Mouse (Mus musculus) lung, embryonic 14.5 days (tissue): Measurements from ENCODE around the gene Hook2. TPM values are rescaled to one million over a fixed set of nuclear protein-coding genes. Genes with fewer than 3 reads are reported as not detected.

Experiments used
- ATAC-seq: fragments of 200-750 bp; cut with Nextera tagmentation; 2 replicates; pipeline ENCODE4 v1.8.0; 2017; ENCODE audit warnings: mild to moderate bottlenecking, moderate TSS enrichment, moderate library complexity; ENCODE audit not compliant: insufficient read depth
- DNase-seq: peaks from one replicate; pipeline ENCODE4 v3.0.0-alpha.2; 2015
- H3K27ac ChIP-seq: fragments of 300-500 bp; sonication (generic); 2 replicates; pipeline ENCODE4 v1.5.1; 2014; ENCODE audit warnings: low read depth, mild to moderate bottlenecking, moderate library complexity
- H3K27me3 ChIP-seq: fragments of 300-500 bp; sonication (generic); 2 replicates; pipeline ENCODE4 v1.6.1; 2014; ENCODE audit warnings: low read length, control low read depth; ENCODE audit not compliant: insufficient read depth
- H3K36me3 ChIP-seq: fragments of 300-500 bp; sonication (generic); 2 replicates; pipeline ENCODE4 v1.6.1; 2014; ENCODE audit warnings: control low read depth; ENCODE audit not compliant: insufficient read depth
- H3K4me1 ChIP-seq: fragments of 300-500 bp; sonication (generic); 2 replicates; pipeline ENCODE4 v1.6.1; 2014; ENCODE audit warnings: antibody characterized with exemption, control low read depth; ENCODE audit not compliant: insufficient read depth
- H3K4me2 ChIP-seq: fragments of 300-500 bp; sonication (generic); 2 replicates; pipeline ENCODE4 v1.6.1; 2014; ENCODE audit warnings: mild to moderate bottlenecking
- H3K4me3 ChIP-seq: fragments of 300-500 bp; sonication (generic); 2 replicates; pipeline ENCODE4 v1.5.1; 2014; ENCODE audit warnings: low read depth, low read length
- H3K9ac ChIP-seq: fragments of 300-500 bp; sonication (generic); 2 replicates; pipeline ENCODE4 v1.6.1; 2014
- H3K9me3 ChIP-seq: fragments of 300-500 bp; sonication (generic); 2 replicates; pipeline ENCODE4 v1.6.1; 2016; ENCODE audit warnings: low read depth, low read length, control low read depth
- CTCF ChIP-seq: IDR thresholded peaks from 2 replicates; pipeline ENCODE4 v1.5.1; 2016; ENCODE audit warnings: antibody characterized with exemption, low read depth
- WGBS: fragments of 180-500 bp; shearing (Covaris S2); extraction: QIAGEN DNeasy Blood & Tissue Kit; methylation state at CpG from one replicate; pipeline ENCODE4 v1.1.7; 2014; 5-methylcytosine and 5-hydroxymethylcytosine counted together
- polyA plus RNA-seq: library from polyadenylated mRNA; unstranded; fragments of >200 nt; fragmentation: Nextera tagmentation; extraction: Ambion mirVana; gene quantifications from 2 replicates; pipeline ENCODE4 v1.2.1, GENCODE M21; 2014

Gene Hook2
- polyA plus RNA-seq, 1 experiment from 2014 or later = 18.0 TPM

GRCm38 (mm10) chr8:85029271-85029670 is 38.9 kb downstream of the Hook2 start:
- H3K9ac ChIP-seq = no peak overlapping the region
- peaks cover 18% of the 10 kb centered on the region for H3K4me1 ChIP-seq
- peak overlapping the region; percentile 100; the same call in 1 of the 2 replicates for H3K4me3 ChIP-seq
- DNase-seq (no peak), ATAC-seq (no peak)
- WGBS = 78% methylated on average over 14 of the region's 14 CpGs
- peaks cover 48% of the 10 kb centered on the region for H3K36me3 ChIP-seq
- H3K9me3 ChIP-seq = no peaks in the 10 kb centered on the region
- no peak for TF ChIP-seq CTCF
- peak overlapping the region; percentile 70; the same call in 1 of the 2 replicates for H3K4me2 ChIP-seq
- H3K27ac ChIP-seq = no peak overlapping the region
- no peaks in the 10 kb centered on the region for H3K27me3 ChIP-seq

- WGBS = 78% methylated on average over 4 of the region's 4 CpGs
- no peak overlapping the region for H3K4me2 ChIP-seq
- H3K36me3 ChIP-seq = peaks cover 48% of the 10 kb centered on the region
- H3K9ac ChIP-seq = no peak overlapping the region
- peaks cover 20% of the 10 kb centered on the region for H3K4me1 ChIP-seq
- no peak for TF ChIP-seq CTCF
- H3K9me3 ChIP-seq = no peaks in the 10 kb centered on the region
- no peak overlapping the region for H3K4me3 ChIP-seq
- H3K27ac ChIP-seq = no peak overlapping the region
- no peak for DNase-seq
- no peak for ATAC-seq
- no peaks in the 10 kb centered on the region for H3K27me3 ChIP-seq
These were observed 42.4 kb downstream of the Hook2 start for GRCm38 (mm10) chr8:85032622-85033311.

GRCm38 (mm10) chr8:85033867-85034266 is 43.5 kb downstream of the Hook2 start:
- Histone ChIP-seq H3K27me3 (no peaks in the 10 kb centered on the region), H3K4me3 (no peak overlapping the region), H3K4me2 (no peak overlapping the region; the same call in 1 of the 2 replicates), H3K9me3 (no peaks in the 10 kb centered on the region), H3K27ac (no peak overlapping the region), H3K36me3 (peaks cover 47% of the 10 kb centered on the region), H3K9ac (no peak overlapping the region), H3K4me1 (peaks cover 16% of the 10 kb centered on the region; the same call in 1 of the 2 replicates)
- ATAC-seq (no peak), DNase-seq (no peak)
- no peak for TF ChIP-seq CTCF
- WGBS = 56% methylated on average over 1 of the region's 1 CpGs

GRCm38 (mm10) chr8:85034764-85035163 is 44.4 kb downstream of the Hook2 start:
- WGBS = under 1% methylated on average over 13 of the region's 13 CpGs
- no peak for TF ChIP-seq CTCF
- no peaks in the 10 kb centered on the region for H3K9me3 ChIP-seq
- no peaks in the 10 kb centered on the region for H3K27me3 ChIP-seq
- ATAC-seq = no peak
- peak overlapping the region; percentile 100; the same call in 1 of the 2 replicates for H3K27ac ChIP-seq
- H3K4me3 ChIP-seq = peak overlapping the region; percentile 83
- peak; percentile 95 for DNase-seq
- peaks cover 42% of the 10 kb centered on the region for H3K36me3 ChIP-seq
- H3K4me2 ChIP-seq = peak overlapping the region; percentile 93
- H3K4me1 ChIP-seq = 0 out of 2 replicates have a peak, but pooled peaks cover 16% of the 10 kb centered on the region
- peak overlapping the region; percentile 90 for H3K9ac ChIP-seq

- H3K36me3 ChIP-seq = peaks cover 42% of the 10 kb centered on the region
- no peak for TF ChIP-seq CTCF
- WGBS = 4% methylated on average over 12 of the region's 12 CpGs
- no peak for DNase-seq
- H3K9ac ChIP-seq = peak overlapping the region; percentile 90
- 0 out of 2 replicates have a peak, but pooled peaks cover 16% of the 10 kb centered on the region for H3K4me1 ChIP-seq
- H3K4me3 ChIP-seq = peak overlapping the region; percentile 83
- no peaks in the 10 kb centered on the region for H3K9me3 ChIP-seq
- H3K27ac ChIP-seq = peak overlapping the region; percentile 100
- H3K27me3 ChIP-seq = no peaks in the 10 kb centered on the region
- peak overlapping the region; percentile 93 for H3K4me2 ChIP-seq
- ATAC-seq = no peak
These were observed 44.8 kb downstream of the Hook2 start for GRCm38 (mm10) chr8:85035165-85035727.

- no peaks in the 10 kb centered on the region for H3K27me3 ChIP-seq
- H3K4me1 ChIP-seq = 0 out of 2 replicates have a peak, but pooled peaks cover 16% of the 10 kb centered on the region
- H3K36me3 ChIP-seq = peaks cover 43% of the 10 kb centered on the region
- peak overlapping the region; percentile 83 for H3K4me3 ChIP-seq
- ATAC-seq = peak; percentile 9
- peak overlapping the region; percentile 90 for H3K9ac ChIP-seq
- no peak for TF ChIP-seq CTCF
- peak overlapping the region; percentile 100 for H3K27ac ChIP-seq
- peak overlapping the region; percentile 93 for H3K4me2 ChIP-seq
- under 1% methylated on average over 15 of the region's 15 CpGs for WGBS
- H3K9me3 ChIP-seq = no peaks in the 10 kb centered on the region
- peak; percentile 55 for DNase-seq
These were observed 45.4 kb downstream of the Hook2 start for GRCm38 (mm10) chr8:85035728-85036310.

GRCm38 (mm10) chr8:85036381-85036717 is 45.9 kb downstream of the Hook2 start:
- Histone ChIP-seq H3K4me2 (peak overlapping the region; percentile 93), H3K4me1 (0 out of 2 replicates have a peak, but pooled peaks cover 16% of the 10 kb centered on the region), H3K27ac (peak overlapping the region; percentile 100), H3K36me3 (peaks cover 44% of the 10 kb centered on the region), H3K4me3 (peak overlapping the region; percentile 83), H3K9me3 (no peaks in the 10 kb centered on the region), H3K27me3 (no peaks in the 10 kb centered on the region), H3K9ac (peak overlapping the region; percentile 90)
- ATAC-seq (peak; percentile 22), DNase-seq (no peak)
- WGBS = under 1% methylated on average over 9 of the region's 9 CpGs
- TF ChIP-seq CTCF = no peak
